Mouse (Mus musculus) erythroblast, embryonic 14.5 days (primary cell): ENCODE results near the gene Top2b. TPM values are rescaled to one million over a fixed set of nuclear protein-coding genes. Genes with fewer than 3 reads are reported as not detected.

Source experiments
- H3K27me3 ChIP-seq: 2 replicates; pipeline ENCODE4 v1.6.1; 2012; ENCODE audit warnings: inconsistent platforms; ENCODE audit not compliant: control insufficient read depth
- H3K36me3 ChIP-seq: 2 replicates; pipeline ENCODE4 v1.6.1; 2012; ENCODE audit warnings: mild to moderate bottlenecking, inconsistent platforms; ENCODE audit not compliant: control insufficient read depth
- H3K4me1 ChIP-seq: 2 replicates; pipeline ENCODE4 v1.6.1; 2012; ENCODE audit warnings: inconsistent platforms; ENCODE audit not compliant: control insufficient read depth
- H3K4me3 ChIP-seq: replicated peaks from 2 replicates; pipeline ENCODE3; 2012; ENCODE audit warnings: moderate library complexity, mild to moderate bottlenecking, inconsistent platforms
- H3K9me3 ChIP-seq: 2 replicates; pipeline ENCODE4 v1.6.1; 2012; ENCODE audit warnings: low read length, inconsistent platforms, mixed read lengths; ENCODE audit not compliant: control insufficient read depth
- GATA1 ChIP-seq: IDR thresholded peaks from 2 replicates; pipeline ENCODE4 v1.6.1; 2012; ENCODE audit warnings: low read length, inconsistent platforms, mixed read lengths
- TAL1 ChIP-seq: IDR thresholded peaks from 3 replicates; pipeline ENCODE4 v1.6.1; 2012; ENCODE audit warnings: low read length, inconsistent platforms, mixed read lengths
- polyA plus RNA-seq: library from polyadenylated mRNA; stranded (reverse); fragments of >175 nt; gene quantifications from 2 replicates; pipeline ENCODE4 v1.2.3, GENCODE M21; 2012

The Top2b gene
- 0.32 and 0.33 TPM in 2 replicates for polyA plus RNA-seq

- TF ChIP-seq GATA1: no peak
- no peak for TF ChIP-seq TAL1
- Histone ChIP-seq H3K9me3 (no peaks in the 10 kb centered on the region), H3K4me3 (peak within 1 kb of the TSS; percentile 89), H3K4me1 (peaks cover 42% of the 10 kb centered on the region), H3K36me3 (peaks cover 14% of the 10 kb centered on the region), H3K27me3 (no peaks in the 10 kb centered on the region)
Observed at GRCm38 (mm10) chr14:16364878-16365337, at the start of gene Top2b. Gene Top2b (plus strand): TSS chr14:16365179.

- H3K4me3 ChIP-seq: no peak overlapping the region
- H3K9me3 ChIP-seq: no peaks in the 10 kb centered on the region
- H3K36me3 ChIP-seq: peaks cover 6% of the 10 kb centered on the region
- no peak for TF ChIP-seq GATA1
- no peak for TF ChIP-seq TAL1
- H3K4me1 ChIP-seq: peaks cover 13% of the 10 kb centered on the region
- no peaks in the 10 kb centered on the region for H3K27me3 ChIP-seq
Observed at GRCm38 (mm10) chr14:16316715-16317114, 48.3 kb upstream of the Top2b start.

GRCm38 (mm10) chr14:16319818-16320217 is 45.2 kb upstream of the Top2b start:
- TF ChIP-seq GATA1 (no peak), TAL1 (no peak)
- Histone ChIP-seq H3K4me1 (peaks cover 2% of the 10 kb centered on the region; the same call in 1 of the 2 replicates), H3K9me3 (no peaks in the 10 kb centered on the region)

GRCm38 (mm10) chr14:16324394-16324793 is 40.6 kb upstream of the Top2b start:
- Histone ChIP-seq H3K9me3 (no peaks in the 10 kb centered on the region), H3K27me3 (no peaks in the 10 kb centered on the region), H3K36me3 (no peaks in the 10 kb centered on the region), H3K4me1 (no peaks in the 10 kb centered on the region), H3K4me3 (no peak overlapping the region)
- TF ChIP-seq TAL1 (no peak), GATA1 (no peak)

More at GRCm38 (mm10) chr14:16319818-16320217, 45.2 kb upstream of the Top2b start:
- no peaks in the 10 kb centered on the region for H3K27me3 ChIP-seq
- no peak overlapping the region for H3K4me3 ChIP-seq
- no peaks in the 10 kb centered on the region; the same call in 1 of the 2 replicates for H3K36me3 ChIP-seq

- no peaks in the 10 kb centered on the region for H3K4me1 ChIP-seq
- no peak overlapping the region for H3K4me3 ChIP-seq
- H3K36me3 ChIP-seq: no peaks in the 10 kb centered on the region
- H3K27me3 ChIP-seq: no peaks in the 10 kb centered on the region
- no peak for TF ChIP-seq TAL1
- TF ChIP-seq GATA1: no peak
- no peaks in the 10 kb centered on the region for H3K9me3 ChIP-seq
Observed at GRCm38 (mm10) chr14:16325208-16325607, 39.8 kb upstream of the Top2b start.

GRCm38 (mm10) chr14:16328531-16328930 is 36.4 kb upstream of the Top2b start:
- H3K4me3 ChIP-seq: no peak overlapping the region

GRCm38 (mm10) chr14:16328959-16329480 is 36.0 kb upstream of the Top2b start:
- H3K27me3 ChIP-seq: no peaks in the 10 kb centered on the region
- no peak for TF ChIP-seq TAL1
- no peak for TF ChIP-seq GATA1
- no peaks in the 10 kb centered on the region for H3K4me1 ChIP-seq
- no peaks in the 10 kb centered on the region for H3K36me3 ChIP-seq
- no peak overlapping the region for H3K4me3 ChIP-seq
- no peaks in the 10 kb centered on the region for H3K9me3 ChIP-seq

More at GRCm38 (mm10) chr14:16328531-16328930, 36.4 kb upstream of the Top2b start:
- H3K9me3 ChIP-seq: no peaks in the 10 kb centered on the region
- H3K4me1 ChIP-seq: no peaks in the 10 kb centered on the region
- H3K27me3 ChIP-seq: no peaks in the 10 kb centered on the region
- no peaks in the 10 kb centered on the region for H3K36me3 ChIP-seq
- TF ChIP-seq TAL1: no peak
- TF ChIP-seq GATA1: no peak

- H3K27me3 ChIP-seq: no peaks in the 10 kb centered on the region
- H3K4me3 ChIP-seq: no peak overlapping the region
- TF ChIP-seq TAL1 (no peak), GATA1 (no peak)
- no peaks in the 10 kb centered on the region for H3K9me3 ChIP-seq
- H3K36me3 ChIP-seq: no peaks in the 10 kb centered on the region
- H3K4me1 ChIP-seq: no peaks in the 10 kb centered on the region
Observed at GRCm38 (mm10) chr14:16329756-16330155, 35.2 kb upstream of the Top2b start.

- Histone ChIP-seq H3K9me3 (no peaks in the 10 kb centered on the region), H3K36me3 (no peaks in the 10 kb centered on the region), H3K4me1 (peaks cover 15% of the 10 kb centered on the region), H3K4me3 (no peak overlapping the region), H3K27me3 (peaks cover 3% of the 10 kb centered on the region; the same call in 1 of the 2 replicates)
- TF ChIP-seq GATA1 (no peak), TAL1 (no peak)
Observed at GRCm38 (mm10) chr14:16334260-16334659, 30.7 kb upstream of the Top2b start.
